Mouse (Mus musculus) CD4-positive, CD25-positive, alpha-beta regulatory T cell, adult 2 months (primary cell): Measurements from ENCODE around the gene Wee1.
"Not testable (repeated sequence)": the region's sequence is repeated elsewhere in the genome, so short reads cannot be mapped to it uniquely, and the experiment has no call there.

ENCODE experiments used
- DNase-seq: peaks from one replicate; pipeline ENCODE4 v3.0.0-alpha.2; 2012; ENCODE audit warnings: low read depth, low spot score

Gene Wee1

DNA sequence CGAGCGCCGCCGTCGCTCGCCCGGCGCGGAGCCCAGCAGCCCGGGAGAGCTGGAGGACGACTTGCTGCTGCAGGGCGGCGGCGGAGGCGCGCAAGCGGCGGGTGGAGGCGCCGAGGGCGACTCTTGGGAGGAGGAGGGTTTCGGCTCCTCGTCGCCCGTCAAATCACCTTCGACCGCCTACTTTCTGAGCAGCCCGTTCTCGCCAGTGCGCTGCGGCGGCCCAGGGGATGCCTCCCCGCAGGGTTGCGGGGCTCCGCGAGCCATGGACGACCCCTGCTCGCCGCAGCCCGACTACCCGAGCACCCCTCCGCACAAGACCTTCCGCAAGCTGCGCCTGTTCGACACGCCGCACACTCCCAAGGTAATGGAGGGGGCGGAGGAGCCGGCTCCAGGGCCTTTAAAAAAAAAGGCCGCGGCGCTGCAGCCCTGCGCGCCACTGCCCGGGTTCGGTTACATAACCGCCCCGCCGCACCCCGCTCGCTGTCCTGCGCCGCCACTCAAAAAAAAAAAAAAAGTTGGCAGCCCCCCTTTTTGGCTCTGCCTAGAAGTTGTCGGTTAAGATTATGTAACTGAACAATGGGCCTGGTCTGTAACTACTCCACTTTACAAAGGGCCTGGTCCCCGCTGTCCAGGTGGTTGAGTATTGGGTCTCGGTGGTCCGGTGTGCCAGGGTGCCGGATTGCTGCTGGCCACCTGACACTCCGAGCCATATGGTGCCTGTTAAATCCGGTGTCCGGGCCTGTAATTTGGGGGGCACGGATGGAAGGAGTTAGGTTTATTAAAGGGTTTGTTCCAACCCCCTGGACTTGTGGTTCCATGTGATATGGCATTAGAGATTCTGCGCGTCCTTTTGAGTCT is 948 bp downstream of the Wee1 start:
- DNase-seq, result peak; percentile 82

DNA sequence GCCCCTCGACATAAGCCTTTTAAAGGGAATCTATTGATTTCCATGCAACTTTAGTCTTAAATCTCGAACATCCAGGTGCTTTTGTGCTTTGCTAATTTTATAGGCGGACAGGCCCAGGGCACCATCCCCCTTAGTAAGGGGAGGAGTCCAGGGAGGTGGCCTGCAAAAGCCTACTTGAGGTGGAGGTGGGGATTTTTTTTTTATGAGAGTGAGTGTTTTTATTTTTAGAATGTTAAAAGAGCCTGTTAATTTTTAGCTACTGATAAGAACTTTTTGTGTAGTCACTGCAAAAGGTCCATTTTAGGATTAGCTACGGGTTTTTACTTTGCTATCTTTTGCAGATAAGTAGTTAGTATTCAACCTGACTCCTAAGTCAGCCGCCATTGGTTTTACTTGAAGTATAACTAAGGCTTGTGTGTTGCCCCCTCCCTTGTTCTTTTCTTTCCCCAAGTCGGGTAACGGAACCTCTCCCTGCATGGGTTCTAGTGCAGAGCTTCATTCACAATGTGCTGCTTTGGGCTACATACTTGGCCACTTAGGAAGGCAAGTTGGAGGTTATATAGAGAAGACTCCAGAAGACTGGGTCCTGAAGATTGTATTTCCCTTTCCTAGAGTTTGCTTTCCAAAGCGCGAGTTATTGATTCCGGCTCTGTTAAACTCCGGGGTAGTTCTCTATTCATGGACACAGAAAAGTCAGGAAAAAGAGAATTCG is 2.2 kb downstream of the Wee1 start:
- peak; percentile 54 for DNase-seq

DNA sequence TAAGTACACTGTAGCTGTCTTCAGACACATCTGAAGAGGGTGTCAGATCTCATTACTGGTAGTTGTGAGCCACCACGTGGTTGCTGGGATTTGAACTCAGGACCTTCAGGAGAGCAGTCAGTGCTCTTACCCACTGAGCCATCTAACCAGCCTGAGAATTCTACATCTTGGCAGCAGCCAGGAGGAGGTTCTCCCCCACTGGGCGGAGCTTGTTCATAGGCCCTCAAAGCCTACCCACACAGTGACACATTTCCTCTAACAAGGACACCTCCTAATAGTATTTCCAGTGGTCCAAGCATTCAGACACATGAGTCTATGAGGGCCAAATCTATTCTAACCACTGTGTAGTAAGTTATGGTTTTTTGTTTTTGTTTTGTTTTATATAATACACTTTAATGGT is 6.7 kb downstream of the Wee1 start:
- DNase-seq, result no peak

DNA sequence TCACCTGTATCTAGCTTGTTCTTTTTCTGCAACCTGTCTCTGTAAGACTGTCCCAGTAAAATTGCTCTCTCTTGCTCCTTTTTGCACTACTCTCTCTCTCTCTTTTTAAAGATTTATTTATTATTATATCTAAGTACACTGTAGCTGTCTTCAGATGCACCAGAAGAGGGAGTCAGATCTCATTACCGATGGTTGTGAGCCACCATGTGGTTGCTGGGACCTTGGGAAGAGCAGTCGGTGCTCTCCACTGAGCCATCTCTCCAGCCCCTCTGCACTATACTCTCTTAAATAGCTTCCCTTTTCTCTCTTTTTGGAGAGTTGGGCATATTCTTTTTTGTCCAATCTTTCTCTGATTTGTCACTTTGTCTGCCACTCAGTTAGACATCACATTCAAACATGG is 10.4 kb downstream of the Wee1 start:
- DNase-seq, result not testable (repeated sequence)

DNA sequence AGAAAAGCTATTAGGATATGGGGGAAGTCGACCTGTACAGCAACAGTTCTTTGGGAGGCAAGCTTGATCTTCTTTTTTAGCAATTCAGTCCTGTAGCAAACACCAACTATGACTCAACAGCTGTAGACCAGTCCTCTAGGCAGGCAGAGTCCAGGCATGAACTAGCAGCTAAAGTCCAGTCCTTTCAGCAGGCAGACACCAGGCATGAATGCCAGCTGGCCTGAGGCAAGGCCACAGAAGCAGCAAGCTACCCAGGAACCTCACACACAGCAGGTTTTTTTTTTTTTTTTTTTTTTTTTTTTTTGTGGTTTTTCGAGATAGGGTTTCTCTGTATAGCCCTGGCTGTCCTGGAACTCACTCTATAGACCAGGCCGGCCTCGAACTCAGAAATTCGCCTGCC is 12.1 kb downstream of the Wee1 start:
- DNase-seq, result no peak

DNA sequence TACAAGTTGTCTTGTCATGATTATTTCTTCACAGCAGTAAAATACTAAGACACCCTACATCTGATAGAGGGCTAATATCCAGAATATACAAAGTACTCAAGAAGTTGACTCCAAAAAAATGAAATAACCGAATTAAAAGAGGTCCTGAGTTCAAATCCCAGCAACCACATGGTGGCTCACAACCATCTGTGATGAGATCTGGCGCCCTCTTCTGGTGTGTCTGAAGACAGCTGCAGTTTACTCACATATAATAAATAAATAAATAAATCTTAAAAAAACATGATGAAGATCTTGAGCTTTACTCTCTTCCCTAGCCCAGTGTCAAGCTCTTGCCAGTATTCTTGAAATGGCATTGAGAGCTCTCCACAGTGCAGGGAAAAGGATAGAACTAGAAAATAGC is 16.7 kb downstream of the Wee1 start:
- DNase-seq, result no peak

DNA sequence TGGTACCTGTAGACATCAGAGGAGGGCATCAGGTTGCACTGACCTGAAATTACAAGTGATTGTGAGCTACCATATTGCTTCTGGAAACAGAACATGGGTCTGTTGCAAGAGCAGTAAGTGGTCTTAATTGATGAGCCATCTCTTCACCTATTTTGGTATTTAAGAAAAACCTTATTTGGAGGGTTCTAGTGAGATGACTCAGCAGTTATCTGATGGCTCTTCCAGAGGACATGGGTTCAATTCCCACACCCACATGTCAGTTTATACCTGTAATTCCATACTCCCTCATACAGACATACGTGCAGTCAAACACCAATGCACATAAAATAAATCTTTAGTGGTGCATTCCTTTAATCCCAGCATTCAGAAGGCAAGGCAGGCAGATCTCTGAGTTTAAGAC is 22.0 kb downstream of the Wee1 start:
- no peak for DNase-seq

DNA sequence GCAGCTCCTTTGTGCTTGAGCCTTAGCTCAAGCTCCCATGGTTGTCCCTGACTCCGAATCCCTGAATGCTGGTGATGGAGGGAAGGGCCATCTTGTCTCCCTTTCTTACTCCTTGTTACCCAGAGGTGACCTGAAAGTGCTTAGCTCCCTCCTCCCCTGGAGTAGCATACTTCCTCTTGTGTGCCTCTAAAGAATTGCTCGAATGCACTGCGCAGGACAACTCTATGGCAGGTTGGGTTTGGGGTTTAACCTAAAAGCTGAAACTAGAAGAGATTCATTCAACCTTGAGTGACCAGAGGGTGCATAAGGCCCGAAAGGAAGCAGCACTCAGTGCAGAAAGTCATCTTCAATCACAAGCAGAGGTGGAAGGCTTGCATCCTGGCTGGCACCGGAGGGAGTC is 31.0 kb downstream of the Wee1 start:
- DNase-seq, result no peak

DNA sequence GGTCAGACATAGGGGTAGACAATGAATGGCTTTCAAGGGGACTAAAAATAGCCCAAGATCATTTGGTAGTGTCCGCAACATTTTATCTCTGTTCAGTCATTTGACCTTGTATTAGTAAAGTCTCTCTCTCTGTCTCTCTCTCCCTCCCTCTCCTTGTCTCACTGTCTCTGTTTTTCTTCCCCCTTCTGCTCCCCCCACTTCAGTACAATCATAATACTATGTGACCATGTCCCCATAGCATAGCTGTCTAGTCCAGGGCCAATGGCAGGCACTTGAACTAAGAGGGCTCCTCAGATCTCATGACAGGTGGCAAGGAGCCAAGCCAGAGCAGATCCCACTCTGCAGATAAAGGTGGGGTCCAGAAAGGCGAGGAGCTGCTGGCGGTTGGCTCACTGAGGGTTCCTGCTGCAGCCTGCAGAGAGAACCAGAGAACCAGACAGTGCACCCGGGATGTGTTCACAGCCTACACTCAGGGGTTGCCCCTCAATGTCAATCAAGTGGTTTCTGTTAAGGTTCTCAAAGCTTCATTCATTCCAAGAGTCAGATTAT is 34.9 kb downstream of the Wee1 start:
- no peak for DNase-seq

DNA sequence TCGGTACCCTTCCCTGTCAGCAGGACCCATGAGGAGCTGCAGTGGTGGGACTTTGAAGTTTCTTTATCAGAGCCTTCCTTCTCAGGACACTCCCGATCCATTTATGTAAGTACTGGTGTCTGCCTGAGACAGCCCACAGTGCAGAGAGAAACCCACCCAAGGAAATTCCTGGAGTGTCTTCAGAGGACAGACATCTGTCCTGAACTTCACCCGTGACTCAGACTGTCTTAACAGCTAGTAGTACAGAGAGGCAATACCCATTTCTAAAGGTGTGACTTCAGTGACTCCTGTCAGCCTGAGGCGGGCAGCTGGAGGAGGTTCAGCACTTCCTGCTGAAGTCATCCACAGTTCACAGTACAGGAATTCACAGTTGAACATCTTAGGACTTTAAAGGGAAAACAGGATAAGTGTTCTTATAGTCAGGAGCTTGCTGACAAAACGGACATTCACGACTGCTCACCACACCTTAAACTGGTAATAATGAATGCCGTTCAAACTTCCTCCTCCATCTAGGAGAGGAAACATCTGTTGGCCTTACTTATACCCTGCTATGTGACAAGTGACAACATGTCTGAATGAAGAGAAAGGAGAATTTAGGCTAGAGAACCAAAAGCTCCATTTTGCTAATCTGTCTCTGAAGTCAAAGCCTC is 35.5 kb downstream of the Wee1 start:
- peak; percentile 20 for DNase-seq

DNA sequence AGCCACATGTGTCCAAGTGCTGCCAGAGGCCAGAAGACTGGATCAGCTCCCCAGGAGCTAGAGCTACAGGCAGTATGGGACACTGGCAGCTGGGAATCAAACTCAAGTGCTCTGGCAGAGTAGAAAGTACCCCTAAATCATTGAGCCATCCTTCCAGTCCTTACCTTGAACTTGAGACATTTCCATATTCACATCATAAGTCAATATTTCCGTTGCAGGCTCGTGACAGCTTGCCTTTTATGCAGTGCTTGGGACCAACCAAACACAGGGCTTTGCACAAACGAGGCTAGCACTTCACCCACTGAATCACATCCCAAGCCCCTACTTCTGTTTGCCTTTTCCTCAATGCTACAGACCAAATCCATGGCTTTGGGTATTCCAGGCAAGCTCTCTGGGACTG is 36.2 kb downstream of the Wee1 start:
- no peak for DNase-seq

DNA sequence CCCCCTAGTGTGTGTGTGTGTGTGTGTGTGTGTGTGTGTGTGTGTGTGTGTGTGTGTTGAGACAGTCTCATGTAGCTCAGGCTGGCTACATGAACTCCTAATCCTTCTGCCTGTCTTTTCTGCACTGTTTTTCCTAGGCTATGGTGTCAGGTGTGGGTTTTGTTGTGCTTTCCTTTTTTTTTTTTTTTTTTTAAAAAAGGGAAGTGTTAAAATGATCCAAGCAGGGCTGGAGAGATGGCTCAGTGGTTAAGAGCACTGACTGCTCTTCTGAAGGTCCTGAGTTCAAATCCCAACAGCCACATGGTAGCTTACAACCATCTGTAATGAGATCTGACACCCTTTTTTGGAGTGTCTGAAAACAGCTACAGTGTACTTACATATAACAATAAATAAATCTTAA is 38.3 kb downstream of the Wee1 start:
- not testable (repeated sequence) for DNase-seq

DNA sequence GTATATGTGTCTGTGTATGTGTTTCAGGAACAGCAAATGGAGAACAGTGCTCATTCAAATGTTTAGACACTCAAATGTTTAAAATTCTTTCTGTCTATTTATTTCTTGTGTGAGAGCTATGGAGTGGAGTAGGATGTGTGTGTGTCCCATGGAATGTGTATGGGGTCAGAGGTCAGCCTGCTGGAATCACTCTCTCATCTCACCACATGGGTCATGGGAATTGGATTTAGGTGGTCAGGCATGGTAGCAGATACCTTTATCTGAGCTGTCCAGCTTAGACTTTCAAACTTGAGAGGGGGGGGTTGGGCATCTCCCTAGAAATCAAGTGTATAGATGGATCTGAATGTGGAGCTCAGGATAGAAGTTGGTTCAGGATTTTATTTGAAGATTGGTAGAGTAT is 38.8 kb downstream of the Wee1 start:
- no peak for DNase-seq

DNA sequence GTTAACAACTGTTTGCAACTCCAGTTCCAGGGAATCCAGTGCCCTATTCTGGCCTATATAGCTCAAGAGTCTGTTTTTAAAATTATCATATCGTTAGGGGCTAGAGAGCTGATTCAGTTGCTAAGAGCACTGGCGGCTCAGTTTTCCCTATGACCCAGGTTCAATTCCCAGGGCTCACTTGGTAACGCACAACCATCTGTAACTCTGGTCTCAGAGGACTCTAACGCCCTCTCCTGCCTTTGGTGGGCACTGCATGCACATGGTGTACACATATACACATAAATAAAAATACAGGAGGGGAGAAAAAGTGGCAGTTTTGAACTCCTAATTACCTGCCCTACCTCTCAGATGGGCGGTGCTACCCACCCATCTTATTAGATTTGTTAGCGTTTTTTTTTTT is 41.2 kb downstream of the Wee1 start:
- DNase-seq, result peak; percentile 38

DNA sequence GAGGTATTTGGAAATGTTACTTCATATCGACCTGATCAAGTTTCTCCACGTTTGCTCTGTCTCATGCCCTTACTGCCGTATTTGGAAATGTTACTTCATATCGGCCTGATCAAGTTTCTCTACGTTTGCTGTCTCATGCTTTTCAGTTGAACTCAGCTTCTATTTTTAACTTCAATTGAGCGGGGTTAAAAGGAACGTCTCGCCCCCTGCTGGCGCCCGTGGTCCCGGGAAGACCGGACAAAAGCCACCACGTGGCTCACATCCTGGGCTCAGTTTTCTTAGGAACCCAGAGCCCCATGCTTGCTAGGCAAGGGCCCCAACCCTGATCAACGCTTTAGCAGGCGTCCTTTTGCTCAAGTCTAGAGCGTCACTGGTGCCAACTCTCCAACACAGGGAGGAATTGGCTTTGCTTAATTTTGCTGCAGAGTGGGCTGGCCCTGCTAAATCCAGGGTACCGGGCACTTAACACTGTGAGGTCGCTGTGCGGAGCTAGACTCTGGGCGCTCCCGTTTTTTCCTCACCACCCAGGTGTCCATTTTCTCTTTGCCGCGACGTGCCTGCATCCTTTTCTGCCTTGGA is 42.3 kb downstream of the Wee1 start:
- peak; percentile 89 for DNase-seq

DNA sequence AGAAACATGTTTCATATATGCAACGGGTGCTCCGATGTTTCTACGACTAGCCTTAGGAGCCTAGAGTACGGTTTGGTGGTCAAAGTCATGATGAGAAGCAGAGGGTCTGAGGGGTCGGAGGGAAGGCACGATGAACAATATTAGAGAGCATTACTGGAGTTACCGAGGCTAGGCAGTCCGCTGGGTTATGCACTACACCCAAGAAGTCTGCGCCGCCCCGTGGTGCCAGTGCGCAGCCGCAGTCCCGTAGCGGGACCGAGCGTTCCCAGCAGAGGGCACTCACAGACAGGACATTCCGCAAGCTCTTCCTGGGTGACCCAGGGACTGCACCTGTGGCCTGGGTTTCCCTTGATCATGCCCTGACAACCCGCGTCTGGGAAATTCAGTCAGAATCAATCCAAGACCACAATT is 42.9 kb downstream of the Wee1 start:
- DNase-seq, result peak; percentile 97

DNA sequence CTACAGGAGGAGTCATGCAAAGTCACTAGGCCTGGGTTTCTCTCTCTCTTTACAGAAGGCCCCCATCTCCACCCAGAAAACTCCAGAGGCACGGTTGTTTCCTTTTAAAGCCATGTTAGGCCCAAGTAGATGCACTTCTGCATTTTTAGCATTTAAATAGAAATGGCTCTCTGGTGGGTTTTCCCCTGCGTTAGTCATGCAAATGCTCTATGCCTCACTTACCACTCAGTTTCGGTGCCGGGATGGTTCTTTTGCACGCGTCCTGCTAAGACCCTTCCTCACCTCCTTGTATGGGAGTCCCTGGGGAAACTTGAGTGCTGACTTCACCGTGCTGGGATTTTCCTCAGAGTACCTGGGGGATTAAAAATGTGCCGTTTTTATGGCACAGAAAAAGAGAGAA is 44.4 kb downstream of the Wee1 start:
- peak; percentile 57 for DNase-seq

DNA sequence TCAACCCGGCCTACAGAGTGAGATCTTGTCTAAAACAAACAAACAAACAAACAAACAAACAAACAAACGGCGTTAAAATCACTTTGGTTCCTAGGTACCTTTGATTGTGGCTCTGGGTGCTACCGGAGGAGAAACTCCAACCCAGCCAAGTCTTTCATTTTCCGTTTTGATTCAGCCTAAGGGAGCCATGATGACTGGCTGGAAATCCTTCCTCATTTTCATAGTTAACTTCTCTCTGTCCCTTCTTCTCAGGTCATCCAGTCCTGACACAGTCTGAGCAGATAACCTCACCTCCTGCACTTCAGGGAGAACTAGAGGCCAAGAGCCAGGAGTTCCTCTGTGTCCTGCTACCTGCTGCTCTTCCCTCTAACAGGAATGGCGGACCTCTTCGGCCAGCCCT is 57.4 kb downstream of the Wee1 start:
- no peak for DNase-seq

DNA sequence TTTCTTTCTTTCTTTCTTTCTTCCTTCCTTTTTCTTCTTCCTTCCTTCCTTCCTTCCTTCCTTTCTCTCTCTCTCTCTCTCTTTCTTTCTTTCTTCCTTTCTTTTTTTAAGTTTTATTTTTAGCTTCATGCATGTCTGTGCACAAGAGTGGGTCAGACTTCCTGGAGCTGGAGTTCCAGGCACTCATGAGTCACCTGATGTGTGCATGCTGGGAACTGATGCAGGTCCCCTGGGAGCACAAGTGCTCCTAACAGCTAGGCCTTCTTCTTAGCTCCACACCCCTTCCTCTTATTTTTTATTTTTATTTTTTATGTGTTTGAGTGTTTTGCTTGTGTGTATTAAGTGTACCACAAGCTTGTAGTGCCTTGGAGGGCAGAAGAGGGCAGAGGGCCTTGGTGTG is 58.8 kb downstream of the Wee1 start:
- no peak for DNase-seq

DNA sequence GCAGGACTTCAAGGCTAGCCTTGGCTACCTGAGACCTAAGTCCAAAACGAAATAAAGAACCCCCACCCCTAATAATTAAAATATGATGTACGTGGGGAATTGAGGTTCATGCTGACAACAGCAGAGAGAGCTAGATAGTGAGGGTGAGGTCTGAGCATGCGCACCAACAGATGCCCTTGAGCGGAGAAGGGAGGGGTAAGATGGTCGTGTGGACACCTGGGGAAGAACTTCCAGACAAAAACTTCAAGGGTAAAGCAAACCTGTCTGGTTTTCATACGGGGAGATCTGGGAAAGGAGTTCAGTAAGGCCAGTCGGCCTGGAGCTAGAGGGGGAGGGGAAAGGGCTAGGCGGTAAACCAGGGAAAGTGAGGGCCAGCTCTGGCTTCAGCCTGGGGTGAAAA is 59.6 kb downstream of the Wee1 start:
- DNase-seq, result no peak

DNA sequence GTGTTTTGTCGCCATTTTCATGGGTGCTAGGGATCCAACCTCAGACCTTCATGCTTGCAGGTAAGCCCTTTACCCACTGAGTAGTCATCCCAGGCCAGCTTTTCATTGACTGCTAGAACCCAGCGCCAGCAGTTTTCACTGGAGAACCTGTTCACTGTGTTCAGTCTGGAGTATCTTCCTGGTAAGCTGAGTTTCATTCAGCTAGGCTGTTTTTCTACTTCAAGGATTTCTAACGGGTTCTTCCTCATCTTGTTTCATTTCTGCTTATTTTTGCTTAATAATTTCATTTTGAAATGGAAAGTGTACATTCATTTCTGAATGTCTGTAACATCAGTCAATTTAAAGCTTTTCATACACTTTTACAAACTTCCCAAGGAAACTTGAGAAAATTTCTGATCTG is 62.8 kb downstream of the Wee1 start:
- DNase-seq, result no peak

DNA sequence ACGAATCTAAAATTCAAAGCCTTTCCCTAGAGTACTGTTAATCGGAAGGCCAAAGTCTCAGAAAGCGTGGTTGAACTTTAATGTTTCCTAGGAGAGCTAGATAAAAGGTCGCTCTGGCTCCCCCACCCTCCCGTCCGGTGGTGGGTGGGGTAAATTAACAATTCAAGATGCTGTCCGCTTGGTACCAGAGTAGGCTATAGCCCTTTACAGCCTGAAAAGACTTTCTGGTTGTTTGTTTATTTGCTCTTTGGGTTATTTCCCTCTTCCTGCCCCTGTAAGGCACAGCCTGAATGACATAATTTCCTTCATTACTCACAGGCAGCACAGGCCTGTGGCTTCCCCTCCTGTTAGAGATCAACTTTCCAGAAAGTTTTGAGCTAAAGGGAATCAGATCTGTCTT is 68.1 kb downstream of the Wee1 start:
- DNase-seq, result peak; percentile 35
